Mouse (Mus musculus) cerebellum, adult 2 months (tissue): ENCODE results near the gene Zfp160. TPM values are rescaled to one million over a fixed set of nuclear protein-coding genes. Genes with fewer than 3 reads are reported as not detected.
"Not testable (repeated sequence)": the region's sequence is repeated elsewhere in the genome, so short reads cannot be mapped to it uniquely, and the experiment has no call there.

Experiments
- DNase-seq, 2 experiments: peaks; one replicate each; pipeline ENCODE4 v3.0.0; 2021
- H3K27ac ChIP-seq: fragments of 200-500 bp; 2 replicates; pipeline ENCODE4 v1.5.1; 2012; ENCODE audit warnings: low read length, control low read depth, inconsistent platforms; ENCODE audit not compliant: insufficient read depth
- H3K27me3 ChIP-seq: fragments of 200-500 bp; 2 replicates; pipeline ENCODE4 v1.6.1; 2012; ENCODE audit warnings: inconsistent platforms, mild to moderate bottlenecking, low read length, moderate library complexity; ENCODE audit not compliant: control insufficient read depth, insufficient read depth
- H3K4me1 ChIP-seq: fragments of 200-500 bp; 2 replicates; pipeline ENCODE4 v1.6.1; 2011; ENCODE audit warnings: low read length; ENCODE audit not compliant: control insufficient read depth, insufficient read depth
- H3K4me3 ChIP-seq: fragments of 200-500 bp; replicated peaks from 2 replicates; pipeline ENCODE3; 2011; ENCODE audit warnings: mild to moderate bottlenecking, low read depth, low read length, control low read depth; ENCODE audit not compliant: insufficient read depth
- CTCF ChIP-seq: fragments of 200-500 bp; IDR thresholded peaks from 2 replicates; pipeline ENCODE4 v1.5.1; 2011; ENCODE audit warnings: low read depth, mild to moderate bottlenecking, control low read depth, low read length, moderate library complexity, borderline replicate concordance; ENCODE audit not compliant: insufficient read depth
- POLR2A ChIP-seq: fragments of 200-500 bp; IDR thresholded peaks from 2 replicates; pipeline ENCODE4 v1.6.1; 2011; ENCODE audit warnings: low read length, control low read depth, borderline replicate concordance; ENCODE audit not compliant: insufficient read depth
- WGBS: fragments of 180-500 bp; shearing (Covaris S2); methylation state at CpG from one replicate; pipeline ENCODE4 v1.1.7; 2018; 5-methylcytosine and 5-hydroxymethylcytosine counted together
- polyA plus RNA-seq: library from polyadenylated mRNA; depleted of rRNA; stranded (reverse); fragments of >200 nt; gene quantifications from 2 replicates; pipeline ENCODE4 v1.2.3, GENCODE M21; 2012

The Zfp160 gene
- polyA plus RNA-seq, 1 experiment = 18.3 TPM

DNA sequence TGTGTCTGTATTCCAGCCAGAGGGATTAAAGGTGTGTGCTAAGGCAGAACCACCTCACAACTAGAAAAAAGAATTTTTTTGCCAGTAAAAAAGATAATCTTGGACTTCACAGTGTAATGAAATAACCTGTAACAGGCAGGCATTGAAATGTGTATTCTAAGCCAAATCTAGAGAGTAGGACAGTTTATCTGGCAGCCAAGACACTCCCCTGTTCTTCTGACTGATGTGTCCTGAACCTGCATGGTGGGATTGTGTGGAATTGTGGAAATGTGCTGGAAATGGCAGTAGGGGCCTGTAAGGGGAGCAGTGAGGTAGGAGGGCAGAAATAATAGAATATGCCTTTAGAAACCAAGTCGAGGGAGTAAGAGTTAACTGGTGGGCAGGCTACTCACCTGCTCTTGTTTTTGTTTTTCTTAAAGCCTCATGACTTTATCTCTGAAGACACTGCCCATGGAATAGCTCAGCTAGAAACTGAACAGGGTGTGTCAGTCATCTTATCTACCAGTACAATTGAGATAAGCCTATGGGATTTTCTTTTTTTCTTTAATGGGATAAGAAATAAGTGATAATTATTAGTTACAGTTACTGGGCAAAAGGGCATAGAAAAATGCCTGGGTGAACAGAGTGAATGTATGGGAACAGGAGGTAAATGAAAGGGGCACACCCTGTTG lies 9.8 kb downstream of the Zfp160 start:
- Histone ChIP-seq H3K4me1 (no peaks in the 10 kb centered on the region), H3K4me3 (no peak overlapping the region), H3K27ac (no peak overlapping the region), H3K27me3 (no peaks in the 10 kb centered on the region)
- 88% methylated on average over 1 of the region's 1 CpGs for WGBS
- TF ChIP-seq CTCF (no peak), POLR2A (no peak)
- no peak for DNase-seq

DNA sequence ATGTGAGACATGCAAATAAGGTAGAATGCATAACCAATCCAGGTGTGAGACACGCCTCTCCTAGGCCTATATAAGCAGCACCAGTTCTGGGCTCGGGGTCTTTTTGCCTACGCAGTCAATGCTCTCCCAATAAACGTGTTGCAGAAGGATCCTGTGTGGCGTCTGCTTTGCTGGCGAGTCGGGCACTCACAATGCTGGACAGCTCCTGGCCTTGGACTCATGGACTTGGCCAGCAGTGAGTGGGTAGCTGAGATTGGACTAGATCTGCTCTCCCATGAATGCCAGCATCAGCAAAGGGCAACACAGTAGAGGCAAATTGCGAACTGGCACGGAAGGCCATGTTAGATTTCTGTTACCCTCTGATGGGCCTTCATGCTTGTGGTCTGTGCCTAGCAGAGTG lies 39.3 kb downstream of the Zfp160 start:
- 82% methylated on average over 9 of the region's 9 CpGs for WGBS
- H3K4me1 ChIP-seq, DNase-seq, H3K4me3 ChIP-seq, H3K27me3 ChIP-seq, H3K27ac ChIP-seq: not testable (repeated sequence)

DNA sequence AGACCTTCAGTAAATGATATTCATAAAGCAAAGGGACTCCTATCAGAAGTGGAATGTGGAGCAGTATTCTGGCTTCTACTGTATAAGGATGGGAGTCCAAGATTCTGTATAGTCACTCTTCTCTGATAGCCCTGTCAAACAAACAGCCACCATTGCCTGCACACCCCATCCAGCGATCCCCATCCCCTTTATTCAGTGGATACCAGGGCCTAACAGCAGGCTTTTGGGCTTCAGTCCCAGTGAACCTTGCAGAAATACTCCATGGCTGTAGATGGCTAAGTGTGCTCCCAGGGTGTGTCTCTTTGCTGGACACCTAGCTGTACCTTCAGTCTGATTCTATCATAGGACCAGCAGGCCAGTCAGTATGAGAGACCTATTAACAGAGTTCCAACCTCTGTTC lies 42.2 kb downstream of the Zfp160 start:
- Histone ChIP-seq H3K4me3 (no peak overlapping the region), H3K27me3 (no peaks in the 10 kb centered on the region), H3K27ac (no peak overlapping the region), H3K4me1 (no peaks in the 10 kb centered on the region)
- TF ChIP-seq POLR2A (no peak), CTCF (no peak)
- no peak for DNase-seq
- WGBS = 73% methylated on average over 1 of the region's 1 CpGs

DNA sequence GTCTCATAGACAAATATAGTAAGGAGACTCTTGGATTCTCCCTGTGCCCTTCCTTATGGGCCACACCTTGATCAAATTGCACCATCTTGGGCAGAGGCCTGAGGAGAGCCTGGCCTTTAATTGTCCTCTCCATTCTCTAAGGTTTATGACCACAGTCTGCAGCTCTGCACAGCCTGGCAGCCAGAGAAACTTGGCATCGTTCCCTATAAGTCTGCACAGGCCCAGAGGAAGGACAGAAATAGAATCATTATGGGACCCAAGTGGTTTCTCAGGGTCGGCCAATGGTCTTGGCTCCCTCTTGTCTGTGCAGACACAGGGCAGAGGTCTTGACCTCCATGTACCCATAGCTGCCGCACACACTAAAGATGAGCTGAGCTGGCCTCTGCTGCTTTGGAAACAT lies 42.6 kb downstream of the Zfp160 start:
- not testable (repeated sequence) for H3K4me1 ChIP-seq, H3K27me3 ChIP-seq, H3K4me3 ChIP-seq, H3K27ac ChIP-seq, DNase-seq
- WGBS = no CpG with 5 or more reads among the region's 3 CpGs

DNA sequence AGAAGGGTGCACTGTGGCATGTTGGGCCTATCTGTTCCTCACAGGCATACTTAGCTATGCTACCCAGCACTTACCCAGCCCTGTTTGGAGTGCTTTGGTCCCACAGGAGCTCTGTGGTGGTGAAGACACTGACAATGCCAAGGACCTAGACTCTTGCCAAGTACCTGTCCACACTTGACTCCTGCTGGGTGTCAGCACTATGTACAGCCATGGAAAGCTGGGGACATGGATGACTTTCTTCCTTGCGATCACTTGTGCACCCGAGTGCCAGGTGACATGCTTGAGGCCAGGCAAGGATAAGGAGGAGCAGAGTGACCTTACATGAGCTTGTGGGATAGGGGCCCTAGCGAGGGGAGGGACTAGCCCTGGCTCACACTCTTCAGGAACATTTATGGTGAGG lies 43.2 kb downstream of the Zfp160 start:
- 83% methylated on average over 3 of the region's 3 CpGs for WGBS
- not testable (repeated sequence) for DNase-seq, H3K4me1 ChIP-seq, H3K27me3 ChIP-seq, H3K4me3 ChIP-seq, H3K27ac ChIP-seq

DNA sequence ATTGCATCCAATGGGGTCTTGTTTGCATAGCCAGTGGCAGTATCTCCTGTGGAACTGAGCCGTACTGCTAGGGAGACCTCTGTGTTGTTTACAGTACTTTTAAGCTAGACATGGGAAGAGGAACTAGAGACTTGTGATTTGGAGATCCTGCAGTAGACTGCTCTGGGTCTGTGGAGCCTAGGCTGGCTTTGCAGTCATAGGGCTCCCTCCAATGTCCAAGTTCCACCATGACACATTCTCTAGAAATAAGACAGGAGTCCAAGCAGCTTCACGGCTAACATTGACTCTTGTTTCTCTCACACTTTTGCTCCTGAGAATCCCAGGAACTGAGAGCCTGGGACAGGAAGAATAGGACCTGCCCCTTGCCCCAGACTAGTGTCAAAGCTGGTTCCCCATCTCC lies 44.6 kb downstream of the Zfp160 start:
- no peak for DNase-seq
- Histone ChIP-seq H3K27me3 (no peaks in the 10 kb centered on the region), H3K4me1 (no peaks in the 10 kb centered on the region), H3K27ac (no peak overlapping the region), H3K4me3 (no peak overlapping the region)
- WGBS = 93% methylated on average over 2 of the region's 2 CpGs
- no peak for TF ChIP-seq POLR2A
- TF ChIP-seq CTCF = no peak

DNA sequence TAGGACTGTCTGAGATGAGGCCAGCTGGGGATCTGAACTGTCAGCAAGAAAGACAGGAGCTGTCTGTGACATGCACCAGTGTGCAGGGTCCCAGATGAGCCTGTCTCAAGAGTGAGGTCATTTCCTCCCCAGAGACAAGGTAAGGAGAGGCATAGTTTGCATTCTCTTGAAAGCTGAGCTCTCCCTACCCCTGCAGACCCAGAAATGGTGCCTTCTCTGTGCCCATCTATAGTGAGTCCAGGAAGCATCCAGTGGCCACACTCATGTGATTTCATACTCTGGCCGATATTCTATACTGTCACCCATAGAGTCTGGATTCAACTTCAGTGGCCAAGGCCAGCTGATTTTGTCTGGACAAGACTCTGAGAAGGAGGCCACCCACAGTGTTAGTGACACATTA lies 46.4 kb downstream of the Zfp160 start:
- DNase-seq, H3K27me3 ChIP-seq, H3K4me1 ChIP-seq, H3K4me3 ChIP-seq, H3K27ac ChIP-seq: not testable (repeated sequence)
- 97% methylated on average over 1 of the region's 1 CpGs for WGBS

DNA sequence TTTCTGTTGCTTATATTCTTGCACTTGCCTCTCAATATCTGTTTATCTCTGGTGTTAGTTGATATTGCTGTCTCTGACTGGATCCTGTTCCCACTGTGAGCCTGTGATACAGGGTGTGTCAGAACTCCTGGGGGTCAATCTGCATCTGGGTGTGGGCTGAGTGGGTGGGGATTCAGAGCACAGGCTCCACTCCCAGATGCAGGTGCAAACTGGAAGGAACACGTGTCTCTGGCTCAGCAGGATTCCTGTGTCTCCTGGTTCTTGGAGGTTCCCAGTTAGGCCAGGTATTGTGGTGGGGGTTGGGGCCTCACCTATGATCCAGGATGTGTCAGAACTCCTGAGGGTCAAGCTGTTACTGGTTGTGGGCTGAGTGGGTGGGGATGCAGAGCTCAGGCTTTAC lies 56.8 kb downstream of the Zfp160 start:
- 19% methylated on average over 1 of the region's 1 CpGs for WGBS

DNA sequence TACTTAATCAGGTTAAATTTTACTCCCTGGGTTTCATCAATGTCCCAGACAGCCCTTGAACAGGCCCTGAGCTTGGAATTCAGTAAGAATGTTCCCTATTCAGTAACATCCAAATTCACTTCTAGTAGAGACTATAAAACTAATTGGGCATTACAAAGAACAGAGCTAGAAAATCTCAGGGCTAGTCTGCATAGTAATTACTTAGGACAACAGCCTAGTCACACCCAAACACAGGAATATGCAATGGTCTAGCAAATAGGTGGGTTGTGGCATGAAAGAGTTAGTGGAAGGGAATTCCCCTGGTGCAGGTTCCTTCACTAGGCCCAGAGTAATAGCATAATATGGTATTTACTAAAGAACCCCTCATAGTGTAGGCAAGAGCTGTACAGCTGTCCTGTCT lies 58.3 kb downstream of the Zfp160 start:
- Histone ChIP-seq H3K27ac (no peak overlapping the region), H3K4me3 (no peak overlapping the region), H3K27me3 (no peaks in the 10 kb centered on the region; the same call in 1 of the 2 replicates), H3K4me1 (no peaks in the 10 kb centered on the region)
- no peak for TF ChIP-seq CTCF
- no peak for DNase-seq

More for the DNA sequence above, 56.8 kb downstream of the Zfp160 start:
- Histone ChIP-seq H3K4me3 (no peak overlapping the region), H3K27ac (no peak overlapping the region), H3K27me3 (no peaks in the 10 kb centered on the region; the same call in 1 of the 2 replicates), H3K4me1 (no peaks in the 10 kb centered on the region)
- no peak for DNase-seq
- no peak for TF ChIP-seq POLR2A
- no peak for TF ChIP-seq CTCF

DNA sequence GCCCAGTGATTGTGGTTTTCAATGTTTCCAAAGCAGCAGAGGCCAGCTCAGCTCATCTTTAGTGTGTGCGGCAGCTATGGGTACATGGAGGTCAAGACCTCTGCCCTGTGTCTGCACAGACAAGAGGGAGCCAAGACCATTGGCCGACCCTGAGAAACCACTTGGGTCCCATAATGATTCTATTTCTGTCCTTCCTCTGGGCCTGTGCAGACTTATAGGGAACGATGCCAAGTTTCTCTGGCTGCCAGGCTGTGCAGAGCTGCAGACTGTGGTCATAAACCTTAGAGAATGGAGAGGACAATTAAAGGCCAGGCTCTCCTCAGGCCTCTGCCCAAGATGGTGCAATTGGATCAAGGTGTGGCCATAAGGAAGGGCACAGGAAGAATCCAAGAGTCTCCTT lies 60.7 kb downstream of the Zfp160 start:
- H3K4me3 ChIP-seq, H3K27me3 ChIP-seq: not testable (repeated sequence)
- WGBS = no CpG with 5 or more reads among the region's 3 CpGs

DNA sequence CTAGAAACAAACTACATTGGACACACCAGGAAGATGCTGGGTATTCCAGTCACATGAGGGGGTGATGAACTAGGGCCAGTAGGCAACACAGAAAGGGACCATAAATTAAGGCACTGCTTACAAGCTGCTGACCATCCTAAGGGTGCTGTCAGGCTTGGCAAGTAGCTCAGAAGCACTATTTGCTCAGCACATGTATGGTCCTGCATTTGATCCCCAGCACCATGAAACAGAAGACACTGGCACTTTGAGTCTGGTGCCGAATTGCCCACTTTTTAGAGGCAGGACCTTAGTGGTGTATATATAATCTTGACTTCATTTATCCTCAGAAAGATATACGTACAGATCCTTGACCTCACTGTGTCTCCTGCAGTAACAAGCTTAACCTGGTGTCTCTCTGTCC lies 62.3 kb downstream of the Zfp160 start:
- H3K27me3 ChIP-seq, H3K27ac ChIP-seq, H3K4me1 ChIP-seq, DNase-seq, H3K4me3 ChIP-seq: not testable (repeated sequence)
- 81% methylated on average over 2 of the region's 2 CpGs for WGBS

More for the DNA sequence above, 60.7 kb downstream of the Zfp160 start:
- DNase-seq, H3K27ac ChIP-seq, H3K4me1 ChIP-seq: not testable (repeated sequence)
